9 mouse cellular contexts compared by ENCODE assay signal in genomic region chr17:26370521-26371245, GRCm38 (mm10). TPM values are rescaled to one million over a fixed set of nuclear protein-coding genes. Genes with fewer than 3 reads are reported as not detected.
DNase-seq lines count a peak whose midpoint lies in the region; ATAC-seq lines count a peak whose summit lies in the region.
"Had no signal": no experiment of that assay in that cellular context is flagged by ENCODE, and none has a peak within 500 bp of the region (broad histone marks: within the 10 kb centered on the region; RNA-seq: fewer than 3 reads in every experiment).

No protein-coding gene starts in this region.

- 0 out of 2 replicates have a peak overlapping the region, but pooled peaks have one; percentile 21 for H3K27ac ChIP-seq in forebrain, embryonic 13.5 days
- H3K27ac ChIP-seq in forebrain, embryonic 10.5 days, result no peak overlapping the region
- peak overlapping the region; percentile 13; the same call in 1 of the 2 replicates for H3K27ac ChIP-seq in embryonic facial prominence, embryonic 15.5 days (replicated peaks)
- H3K27ac ChIP-seq: heart, embryonic 15.5 days had no signal

- H3K27me3 ChIP-seq in forebrain, embryonic 13.5 days, result no peaks in the 10 kb centered on the region
- H3K27me3 ChIP-seq in forebrain, embryonic 10.5 days (ENCODE audit: poor library complexity, severe bottlenecking), result no peaks in the 10 kb centered on the region
- no peaks in the 10 kb centered on the region for H3K27me3 ChIP-seq in embryonic facial prominence, embryonic 15.5 days
- H3K27me3 ChIP-seq: heart, embryonic 15.5 days had no signal

- no peak for ATAC-seq in forebrain, embryonic 13.5 days
- no peak for ATAC-seq in embryonic facial prominence, embryonic 15.5 days (ENCODE audit: insufficient number of reproducible peaks, low FRiP score, low TSS enrichment, low read depth)
- ATAC-seq in erythroid progenitor cell, adult 5-6 weeks (replicated peaks; ENCODE audit: low FRiP score, poor library complexity, severe bottlenecking), result no peak

- peaks cover 15% of the 10 kb centered on the region; the same call in 1 of the 2 replicates for H3K4me1 ChIP-seq in forebrain, embryonic 13.5 days
- H3K4me1 ChIP-seq in forebrain, embryonic 10.5 days, result peaks cover 3% of the 10 kb centered on the region; the same call in 1 of the 2 replicates
- H3K4me1 ChIP-seq in embryonic facial prominence, embryonic 15.5 days, result peaks cover 23% of the 10 kb centered on the region

- no peaks in the 10 kb centered on the region for H3K9me3 ChIP-seq in forebrain, embryonic 13.5 days (replicated peaks)
- no peaks in the 10 kb centered on the region for H3K9me3 ChIP-seq in forebrain, embryonic 10.5 days
- H3K9me3 ChIP-seq in embryonic facial prominence, embryonic 15.5 days (replicated peaks), result no peaks in the 10 kb centered on the region
- H3K9me3 ChIP-seq: heart, embryonic 15.5 days had no signal

- H3K36me3 ChIP-seq in forebrain, embryonic 13.5 days (ENCODE audit: poor library complexity, severe bottlenecking), result no peaks in the 10 kb centered on the region
- H3K36me3 ChIP-seq in forebrain, embryonic 10.5 days (replicated peaks), result no peaks in the 10 kb centered on the region
- H3K36me3 ChIP-seq in embryonic facial prominence, embryonic 15.5 days, result no peaks in the 10 kb centered on the region
- H3K36me3 ChIP-seq: heart, embryonic 15.5 days had no signal

- H3K4me3 ChIP-seq in forebrain, embryonic 13.5 days, result no peak overlapping the region
- H3K4me3 ChIP-seq in forebrain, embryonic 10.5 days, result no peak overlapping the region
- no peak overlapping the region for H3K4me3 ChIP-seq in embryonic facial prominence, embryonic 15.5 days (replicated peaks)
- H3K4me3 ChIP-seq: heart, embryonic 15.5 days had no signal

- WGBS in forebrain, embryonic 13.5 days, result 42% methylated on average over 9 of the region's 9 CpGs
- WGBS in forebrain, embryonic 10.5 days, result 61% methylated on average over 9 of the region's 9 CpGs
- WGBS in embryonic facial prominence, embryonic 15.5 days, result 41% methylated on average over 9 of the region's 9 CpGs

- no peak overlapping the region for H3K9ac ChIP-seq in forebrain, embryonic 13.5 days
- H3K9ac ChIP-seq in embryonic facial prominence, embryonic 15.5 days, result no peak overlapping the region
- H3K9ac ChIP-seq: heart, embryonic 15.5 days had no signal

- DNase-seq in forebrain, embryonic 10.5 days (ENCODE audit: extremely low spot score, low spot score), result no peak
- peak; percentile 50 for DNase-seq in urinary bladder, postnatal 14 days (ENCODE audit: low spot score)
- no peak for DNase-seq in urinary bladder, postnatal 4 days (ENCODE audit: low spot score in 2 of 2)
- peak; percentile 54 to 63 for DNase-seq in layer of hippocampus, postnatal 10 days (ENCODE audit: low spot score in 2 of 2)
- peak; percentile 63 for DNase-seq in retina, postnatal 1 day

- H3K4me2 ChIP-seq in forebrain, embryonic 13.5 days, result no peak overlapping the region
- H3K4me2 ChIP-seq in embryonic facial prominence, embryonic 15.5 days (replicated peaks), result no peak overlapping the region
- H3K4me2 ChIP-seq: heart, embryonic 15.5 days had no signal

RNA-seq across cellular contexts. Expression of gene Neurl1b, which starts 43.9 kb away (rescaled TPM):
- polyA plus RNA-seq in forebrain, embryonic 13.5 days (2015; fragmentation: Nextera tagmentation; extraction: Ambion mirVana), result 1.2 and 1.7 TPM in 2 replicates
- polyA plus RNA-seq in forebrain, embryonic 10.5 days (2016; fragmentation: Nextera tagmentation; extraction: Ambion mirVana), result 0.09 and 0.10 TPM in 2 replicates
- 1.2 and 1.3 TPM in 2 replicates for polyA plus RNA-seq in embryonic facial prominence, embryonic 15.5 days (2015; fragmentation: Nextera tagmentation; extraction: Ambion mirVana)
- total RNA-seq in layer of hippocampus, postnatal 10 days (2021), result 10 to 100 TPM; 87.9 to 88.7 TPM
- 0.72 and 2.5 TPM in 2 replicates for total RNA-seq in erythroid progenitor cell, adult 5-6 weeks (2015; ENCODE audit: low replicate concordance)
- 1.5 and 2.4 TPM in 2 replicates for total RNA-seq in erythroid progenitor cell, adult 5-6 weeks (2017; ENCODE audit: low replicate concordance)

Comparison
In these comparisons a context has a peak if more than half of its experiments do, and no peak if none do; other contexts are left out.
1. DNase-seq: peak in urinary bladder, postnatal 14 days (single experiment), layer of hippocampus, postnatal 10 days (2 of 2) and retina, postnatal 1 day (single experiment); none in forebrain, embryonic 10.5 days (single experiment) and urinary bladder, postnatal 4 days (0 of 2).